Mouse (Mus musculus): ENCODE data around the gene Ssc4d.

DNA sequence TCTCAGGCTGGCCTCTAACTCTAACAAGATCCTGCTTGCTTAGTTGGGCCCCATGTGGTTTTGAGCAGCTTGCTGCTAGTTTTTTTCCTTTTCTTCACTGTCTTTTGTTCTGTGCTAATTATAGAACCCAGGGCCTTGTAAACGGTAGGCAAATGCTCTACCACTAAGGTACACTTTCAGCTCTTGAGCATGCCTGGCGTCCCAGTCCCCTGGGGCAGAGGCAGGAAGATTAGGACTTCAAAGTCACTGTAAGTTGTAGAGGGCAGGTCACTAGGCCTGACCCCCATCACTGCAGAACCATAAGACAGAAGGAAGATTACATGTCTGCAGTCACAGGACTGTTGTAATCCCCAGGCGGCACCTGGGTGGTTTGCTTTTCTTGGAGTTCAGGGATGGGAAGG lies 28.4 kb upstream of the Ssc4d start:
- TF ChIP-seq GATA1 (IDR thresholded peaks at IDR 0.05; ENCODE audit: low read length): no peak
- no peak for TF ChIP-seq TAL1 (IDR thresholded peaks at IDR 0.05; ENCODE audit: low read length)
